ENCODE assay signal across 9 mouse cellular contexts in genomic region chrX:166344228-166345015, GRCm38 (mm10).
A peak's percentile ranks its signal among the peaks of the same experiment; 100 is the strongest.
DNase-seq lines count a peak whose midpoint lies in the region; ATAC-seq lines count a peak whose summit lies in the region.
"Had no signal": no experiment of that assay in that cellular context is flagged by ENCODE, and none has a peak within 500 bp of the region (broad histone marks: within the 10 kb centered on the region; RNA-seq: fewer than 3 reads in every experiment).

No protein-coding gene starts in this region.

- no peaks in the 10 kb centered on the region for H3K27me3 ChIP-seq in heart, embryonic 11.5 days (ENCODE audit: control insufficient read depth, insufficient read depth, low read length)
- no peaks in the 10 kb centered on the region; the same call in 1 of the 2 replicates for H3K27me3 ChIP-seq in forebrain, embryonic 13.5 days
- peaks cover 5% of the 10 kb centered on the region for H3K27me3 ChIP-seq in neural tube, embryonic 13.5 days

- no peaks in the 10 kb centered on the region for H3K4me1 ChIP-seq in heart, embryonic 11.5 days (ENCODE audit: control insufficient read depth, insufficient read depth, low read length)
- H3K4me1 ChIP-seq in forebrain, embryonic 13.5 days: peaks cover 4% of the 10 kb centered on the region; the same call in 1 of the 2 replicates
- H3K4me1 ChIP-seq in neural tube, embryonic 13.5 days (replicated peaks): peaks cover 8% of the 10 kb centered on the region

- intact Hi-C loops in heart, postnatal 36 days (cut with DNase I): no loop called here

- no peak for DNase-seq in heart, postnatal 36 days
- peak; percentile 49 to 61 for DNase-seq in layer of hippocampus, postnatal 10 days (ENCODE audit: low spot score in 2 of 2)
- DNase-seq in thymus, postnatal 0 days (ENCODE audit: low spot score): no peak
- no peak for DNase-seq in thymus, postnatal 36 days

- H3K4me2 ChIP-seq in heart, embryonic 11.5 days: peak overlapping the region; percentile 50
- H3K4me2 ChIP-seq in forebrain, embryonic 13.5 days: peak overlapping the region; percentile 42
- H3K4me2 ChIP-seq in neural tube, embryonic 13.5 days: peak overlapping the region; percentile 55

- 25% methylated on average over 10 of the region's 10 CpGs for WGBS in heart, embryonic 11.5 days (ENCODE audit: insufficient replicate concordance)
- 20% methylated on average over 10 of the region's 10 CpGs for WGBS in forebrain, embryonic 13.5 days
- whole genome bisulfite sequencing in neural tube, embryonic 13.5 days: 16% methylated on average over 10 of the region's 10 CpGs

- no peak for ATAC-seq in heart, embryonic 11.5 days (replicated peaks; ENCODE audit: insufficient number of reproducible peaks, low FRiP score, low TSS enrichment)
- peak; percentile 78 for ATAC-seq in cerebellum, adult (ENCODE audit: insufficient number of reproducible peaks, low FRiP score, low TSS enrichment)
- ATAC-seq in forebrain, embryonic 13.5 days: peak; percentile 95
- ATAC-seq in neural tube, embryonic 13.5 days (ENCODE audit: low read depth): peak; percentile 96

- no peak overlapping the region for H3K27ac ChIP-seq in heart, embryonic 11.5 days (ENCODE audit: low read depth, low read length)
- H3K27ac ChIP-seq in forebrain, embryonic 13.5 days: peak overlapping the region; percentile 95
- H3K27ac ChIP-seq in neural tube, embryonic 13.5 days (replicated peaks): peak overlapping the region; percentile 94
- H3K27ac ChIP-seq: macrophage had no signal

- no peaks in the 10 kb centered on the region for H3K36me3 ChIP-seq in heart, embryonic 11.5 days (ENCODE audit: control insufficient read depth, insufficient read depth, low read length)
- H3K36me3 ChIP-seq in forebrain, embryonic 13.5 days (ENCODE audit: poor library complexity, severe bottlenecking): no peaks in the 10 kb centered on the region
- no peaks in the 10 kb centered on the region for H3K36me3 ChIP-seq in neural tube, embryonic 13.5 days

- no peaks in the 10 kb centered on the region for H3K9me3 ChIP-seq in heart, embryonic 11.5 days (replicated peaks; ENCODE audit: control insufficient read depth, low read length)
- no peaks in the 10 kb centered on the region for H3K9me3 ChIP-seq in forebrain, embryonic 13.5 days (replicated peaks)
- H3K9me3 ChIP-seq in neural tube, embryonic 13.5 days: no peaks in the 10 kb centered on the region

- 0 out of 2 replicates have a peak overlapping the region, but pooled peaks have one; percentile 2 for H3K4me3 ChIP-seq in heart, embryonic 11.5 days (ENCODE audit: low read depth, low read length)
- H3K4me3 ChIP-seq in forebrain, embryonic 13.5 days: peak overlapping the region; percentile 52
- peak overlapping the region; percentile 48 for H3K4me3 ChIP-seq in neural tube, embryonic 13.5 days

- H3K9ac ChIP-seq in heart, embryonic 11.5 days (ENCODE audit: low read depth, low read length): no peak overlapping the region
- H3K9ac ChIP-seq in forebrain, embryonic 13.5 days: peak overlapping the region; percentile 76
- H3K9ac ChIP-seq in neural tube, embryonic 13.5 days: peak overlapping the region; percentile 74

Comparison
In these comparisons a context has a peak if more than half of its experiments do, and no peak if none do; other contexts are left out.
1. H3K4me3 ChIP-seq: peak in every context shown above with its lines; median percentile 52 in forebrain, embryonic 13.5 days; 48 in neural tube, embryonic 13.5 days; 2 in heart, embryonic 11.5 days.
2. DNase-seq: peak in layer of hippocampus, postnatal 10 days (2 of 2); none in heart, postnatal 36 days (0 of 2), thymus, postnatal 0 days (single experiment) and thymus, postnatal 36 days (0 of 2).
3. Peak in every context shown above with its lines, with median percentiles within 50 percentile points of each other: H3K4me2 ChIP-seq.